Mouse (Mus musculus): Measurements from ENCODE around the gene Krt13. TPM values are rescaled to one million over a fixed set of nuclear protein-coding genes. Genes with fewer than 3 reads are reported as not detected.

Krt13 gene
- total RNA-seq (2021) = not detected
- long read RNA-seq, experiment 1 = 0 reads
- long read RNA-seq, experiment 2 = 0 reads

GRCm38 (mm10) chr11:100121466-100121865 is at the start of gene Krt13:
Gene Krt13 (minus strand): TSS chr11:100121566.
- no peak for DNase-seq (ENCODE audit: low spot score in 2 of 2)

GRCm38 (mm10) chr11:100168765-100169762 is 47.7 kb upstream of the Krt13 start:
- DNase-seq (ENCODE audit: low spot score in 2 of 2) = peak; percentile 67 to 81

GRCm38 (mm10) chr11:100168071-100168470 is 46.7 kb upstream of the Krt13 start:
- no peak for DNase-seq (ENCODE audit: low spot score in 2 of 2)

GRCm38 (mm10) chr11:100164392-100164791 is 43.0 kb upstream of the Krt13 start:
- DNase-seq (ENCODE audit: low spot score in 2 of 2) = no peak

GRCm38 (mm10) chr11:100157908-100158477 is 36.6 kb upstream of the Krt13 start:
- DNase-seq (ENCODE audit: low spot score in 2 of 2) = no peak

GRCm38 (mm10) chr11:100157331-100157730 is 36.0 kb upstream of the Krt13 start:
- DNase-seq (ENCODE audit: low spot score in 2 of 2) = no peak

GRCm38 (mm10) chr11:100155497-100156255 is 34.3 kb upstream of the Krt13 start:
- no peak for DNase-seq (ENCODE audit: low spot score in 2 of 2)

- no peak for DNase-seq (ENCODE audit: low spot score in 2 of 2)
These were observed 27.4 kb upstream of the Krt13 start, which contains the start of gene Krt19 for GRCm38 (mm10) chr11:100148615-100149330. Gene Krt19 (minus strand): TSS chr11:100148665.

GRCm38 (mm10) chr11:100147566-100148353 is 26.4 kb upstream of the Krt13 start:
- no peak for DNase-seq (ENCODE audit: low spot score in 2 of 2)

GRCm38 (mm10) chr11:100145858-100146560 is 24.6 kb upstream of the Krt13 start:
- no peak for DNase-seq (ENCODE audit: low spot score in 2 of 2)

- DNase-seq (ENCODE audit: low spot score in 2 of 2) = no peak
These were observed 23.7 kb upstream of the Krt13 start for GRCm38 (mm10) chr11:100145104-100145503.

- no peak for DNase-seq (ENCODE audit: low spot score in 2 of 2)
These were observed 19.6 kb upstream of the Krt13 start for GRCm38 (mm10) chr11:100140966-100141365.

- DNase-seq (ENCODE audit: low spot score in 2 of 2) = no peak
These were observed 18.0 kb upstream of the Krt13 start for GRCm38 (mm10) chr11:100139391-100139790.

- no peak for DNase-seq (ENCODE audit: low spot score in 2 of 2)
These were observed 17.4 kb upstream of the Krt13 start for GRCm38 (mm10) chr11:100138809-100139208.

- DNase-seq (ENCODE audit: low spot score in 2 of 2) = no peak
These were observed 16.3 kb upstream of the Krt13 start for GRCm38 (mm10) chr11:100137693-100138092.

- no peak for DNase-seq (ENCODE audit: low spot score in 2 of 2)
These were observed 15.2 kb upstream of the Krt13 start for GRCm38 (mm10) chr11:100136559-100136958.

GRCm38 (mm10) chr11:100135731-100136130 is 14.4 kb upstream of the Krt13 start, which contains the start of gene Krt15:
Gene Krt15 (minus strand): TSS chr11:100135928.
- DNase-seq (ENCODE audit: low spot score in 2 of 2) = no peak

GRCm38 (mm10) chr11:100124901-100125300 is 3.5 kb upstream of the Krt13 start:
- DNase-seq (ENCODE audit: low spot score in 2 of 2) = no peak

- DNase-seq (ENCODE audit: low spot score in 2 of 2) = no peak
These were observed 1.0 kb downstream of the Krt13 start for GRCm38 (mm10) chr11:100120331-100120730.
